16 mouse cellular contexts compared by ENCODE assay signal in the genomic region with DNA sequence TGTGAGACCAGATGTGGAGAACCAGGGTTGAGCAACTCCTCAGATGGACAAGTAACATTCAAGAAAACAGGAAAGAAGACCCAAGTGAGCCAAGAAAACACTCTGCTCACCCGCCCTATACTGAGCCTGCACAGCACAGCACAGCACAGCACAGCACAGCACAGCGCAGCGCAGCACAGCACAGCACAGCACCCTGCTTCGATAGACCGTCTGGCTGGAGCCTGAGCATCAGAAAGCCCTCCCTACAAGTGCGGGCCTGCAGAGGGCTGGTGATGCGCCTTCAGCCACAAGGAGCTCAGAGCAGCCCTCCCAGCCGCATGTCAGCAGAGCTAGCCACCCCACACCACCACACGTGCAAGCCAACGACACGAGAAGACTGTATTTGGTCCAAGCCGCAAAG.
"Had no signal": no experiment of that assay in that cellular context is flagged by ENCODE, and none has a peak within 500 bp of the region (broad histone marks: within the 10 kb centered on the region; RNA-seq: fewer than 3 reads in every experiment).

No protein-coding gene starts in this region.

- H3K36me3 ChIP-seq: limb, embryonic 12.5 days had no signal

- H3K4me1 ChIP-seq: midbrain, embryonic 12.5 days had no signal

- H3K27me3 ChIP-seq: limb, embryonic 12.5 days; liver, embryonic 15.5 days had no signal

- H3K4me2 ChIP-seq: limb, embryonic 12.5 days; liver, embryonic 15.5 days; midbrain, embryonic 12.5 days had no signal

- DNase-seq: kidney, postnatal 10 days; kidney, postnatal 4 days; liver; lung, adult 2 months; lung, postnatal 36 days; retina, postnatal 1 day; right cerebral cortex, postnatal 4 days; spleen, adult 18-20 months; thymus, adult 18-20 months; thymus, postnatal 14 days had no signal

- ATAC-seq: lung, postnatal 0 days had no signal

- H3K9me3 ChIP-seq: limb, embryonic 12.5 days; liver, embryonic 15.5 days; megakaryocyte, embryonic 14.5 days; midbrain, embryonic 12.5 days had no signal

- H3K4me3 ChIP-seq: layer of hippocampus, adult 2 months; limb, embryonic 12.5 days; liver, embryonic 15.5 days; megakaryocyte, embryonic 14.5 days; midbrain, embryonic 12.5 days had no signal

- H3K9ac ChIP-seq: limb, embryonic 12.5 days; liver, embryonic 15.5 days; midbrain, embryonic 12.5 days had no signal

- H3K27ac ChIP-seq: layer of hippocampus, adult 2 months; limb, embryonic 12.5 days; midbrain, embryonic 12.5 days had no signal
